Mouse (Mus musculus) midbrain, embryonic 16.5 days (tissue): ENCODE results near the gene Olfr319. TPM values are rescaled to one million over a fixed set of nuclear protein-coding genes. Genes with fewer than 3 reads are reported as not detected.
"Not testable (repeated sequence)": the region's sequence is repeated elsewhere in the genome, so short reads cannot be mapped to it uniquely, and the experiment has no call there.

Experiments
- ATAC-seq: fragments of 200-750 bp; cut with Nextera tagmentation; 2 replicates; pipeline ENCODE4 v1.8.0; 2017; ENCODE audit warnings: moderate TSS enrichment
- H3K27ac ChIP-seq: fragments of 300-500 bp; sonication (generic); 2 replicates; pipeline ENCODE4 v1.5.1; 2014; ENCODE audit warnings: mild to moderate bottlenecking, low read length, mixed read lengths
- H3K27me3 ChIP-seq: fragments of 300-500 bp; sonication (generic); 2 replicates; pipeline ENCODE4 v1.6.1; 2014; ENCODE audit warnings: low read depth, low read length, mixed read lengths; ENCODE audit not compliant: control insufficient read depth, insufficient read depth
- H3K36me3 ChIP-seq: fragments of 300-500 bp; sonication (generic); 2 replicates; pipeline ENCODE4 v1.6.1; 2014; ENCODE audit warnings: mild to moderate bottlenecking, low read length, moderate library complexity, mixed read lengths; ENCODE audit not compliant: control insufficient read depth, insufficient read depth
- H3K4me1 ChIP-seq: fragments of 300-500 bp; sonication (generic); 2 replicates; pipeline ENCODE4 v1.6.1; 2014; ENCODE audit warnings: mild to moderate bottlenecking, low read length, mixed read lengths; ENCODE audit not compliant: control insufficient read depth, insufficient read depth
- H3K4me2 ChIP-seq: fragments of 300-500 bp; sonication (generic); 2 replicates; pipeline ENCODE4 v1.6.1; 2014; ENCODE audit warnings: mild to moderate bottlenecking, low read length, mixed read lengths
- H3K4me3 ChIP-seq: fragments of 300-500 bp; sonication (generic); 2 replicates; pipeline ENCODE4 v1.5.1; 2014; ENCODE audit warnings: low read depth, mild to moderate bottlenecking, low read length, moderate library complexity, mixed read lengths
- H3K9ac ChIP-seq: fragments of 300-500 bp; sonication (generic); 2 replicates; pipeline ENCODE4 v1.6.1; 2014; ENCODE audit warnings: low read depth, low read length, mixed read lengths
- H3K9me3 ChIP-seq: fragments of 300-500 bp; sonication (generic); replicated peaks from 2 replicates; pipeline ENCODE4 v1.6.1; 2014; ENCODE audit warnings: mild to moderate bottlenecking, low read length, mixed read lengths; ENCODE audit not compliant: control insufficient read depth, poor library complexity, severe bottlenecking
- WGBS: fragments of 180-500 bp; shearing (Covaris S2); extraction: QIAGEN DNeasy Blood & Tissue Kit; methylation state at CpG from one replicate; pipeline ENCODE4 v1.1.7; 2014; 5-methylcytosine and 5-hydroxymethylcytosine counted together
- polyA plus RNA-seq: library from polyadenylated mRNA; unstranded; fragments of >200 nt; fragmentation: Nextera tagmentation; extraction: Ambion mirVana; gene quantifications from 2 replicates; pipeline ENCODE4 v1.2.1, GENCODE M21; 2015

Gene Olfr319
- polyA plus RNA-seq, 1 experiment from 2014 or later, result not detected

GRCm38 (mm10) chr11:58723914-58724313, 25.0 kb downstream of the Olfr319 start, which contains the start of gene Olfr318:
Gene Olfr318 (minus strand): TSS chr11:58724014.
- Histone ChIP-seq H3K36me3 (no peaks in the 10 kb centered on the region), H3K4me2 (no peak within 1 kb of the TSS), H3K9me3 (no peaks in the 10 kb centered on the region), H3K27ac (no peak within 1 kb of the TSS), H3K4me1 (no peaks in the 10 kb centered on the region), H3K9ac (no peak within 1 kb of the TSS), H3K4me3 (no peak within 1 kb of the TSS), H3K27me3 (no peaks in the 10 kb centered on the region)
- ATAC-seq, result no peak

- not testable (repeated sequence) for H3K36me3 ChIP-seq, H3K4me1 ChIP-seq, H3K4me2 ChIP-seq, H3K9ac ChIP-seq, H3K9me3 ChIP-seq, H3K27me3 ChIP-seq, H3K4me3 ChIP-seq, ATAC-seq, H3K27ac ChIP-seq
- WGBS, result 83% methylated on average over 6 of the region's 6 CpGs
These were observed 29.1 kb downstream of the Olfr319 start for GRCm38 (mm10) chr11:58727896-58728650.

- Histone ChIP-seq H3K4me1 (no peaks in the 10 kb centered on the region), H3K27me3 (no peaks in the 10 kb centered on the region), H3K36me3 (no peaks in the 10 kb centered on the region), H3K27ac (no peak overlapping the region), H3K9me3 (no peaks in the 10 kb centered on the region), H3K4me3 (no peak overlapping the region), H3K9ac (no peak overlapping the region), H3K4me2 (no peak overlapping the region)
- 49% methylated on average over 3 of the region's 3 CpGs for WGBS
- ATAC-seq, result no peak
These were observed 34.4 kb downstream of the Olfr319 start for GRCm38 (mm10) chr11:58733372-58733771.

GRCm38 (mm10) chr11:58738792-58739262, 39.9 kb downstream of the Olfr319 start, which contains the start of gene Olfr317:
Gene Olfr317 (minus strand): TSS chr11:58739212.
- no peak for ATAC-seq
- 73% methylated on average over 4 of the region's 4 CpGs for WGBS
- Histone ChIP-seq H3K9me3 (no peaks in the 10 kb centered on the region), H3K36me3 (no peaks in the 10 kb centered on the region), H3K9ac (no peak within 1 kb of the TSS), H3K27ac (no peak within 1 kb of the TSS), H3K27me3 (no peaks in the 10 kb centered on the region), H3K4me2 (no peak within 1 kb of the TSS), H3K4me1 (no peaks in the 10 kb centered on the region), H3K4me3 (no peak within 1 kb of the TSS)

- ATAC-seq, H3K27ac ChIP-seq, H3K9ac ChIP-seq, H3K4me1 ChIP-seq, H3K27me3 ChIP-seq, H3K36me3 ChIP-seq, H3K4me3 ChIP-seq, H3K9me3 ChIP-seq, H3K4me2 ChIP-seq: not testable (repeated sequence)
- 90% methylated on average over 18 of the region's 18 CpGs for WGBS
These were observed 52.1 kb downstream of the Olfr319 start for GRCm38 (mm10) chr11:58751096-58751495.

- Histone ChIP-seq H3K9me3 (no peaks in the 10 kb centered on the region), H3K4me1 (no peaks in the 10 kb centered on the region), H3K4me2 (no peak within 1 kb of the TSS), H3K27ac (no peak within 1 kb of the TSS), H3K4me3 (no peak within 1 kb of the TSS), H3K36me3 (no peaks in the 10 kb centered on the region), H3K27me3 (no peaks in the 10 kb centered on the region), H3K9ac (no peak within 1 kb of the TSS)
- 94% methylated on average over 2 of the region's 2 CpGs for WGBS
- ATAC-seq, result no peak
These were observed 53.5 kb downstream of the Olfr319 start, which contains the start of gene Olfr316 for GRCm38 (mm10) chr11:58752434-58752833. Gene Olfr316 (plus strand): TSS chr11:58752734.

Other genes starting within 250 kb of the Olfr319 start
- gene Lypd9, start 246.2 kb upstream of the Olfr319 start, polyA plus RNA-seq, result not detected in 2 replicates
- gene Olfr30, start 236.9 kb upstream of the Olfr319 start, polyA plus RNA-seq, result not detected in 2 replicates
- gene Olfr332, start 206.6 kb upstream of the Olfr319 start, polyA plus RNA-seq, result not detected in 2 replicates
- not detected in 2 replicates for gene Olfr331, start 196.6 kb upstream of the Olfr319 start, polyA plus RNA-seq
- not detected in 2 replicates for gene Olfr330, start 164.3 kb upstream of the Olfr319 start, polyA plus RNA-seq
- not detected in 2 replicates for gene Olfr329-ps, start 152.7 kb upstream of the Olfr319 start, polyA plus RNA-seq
- 0.07 TPM in 1 of 2 replicates, not detected in the other for gene Olfr328, start 143.5 kb upstream of the Olfr319 start, polyA plus RNA-seq
- not detected in 2 replicates for gene Olfr224, start 128.6 kb upstream of the Olfr319 start, polyA plus RNA-seq
- gene Olfr325, start 121.4 kb upstream of the Olfr319 start, polyA plus RNA-seq, result not detected in 2 replicates
- 0.05 and 0.10 TPM in 2 replicates for gene Olfr324, start 104.0 kb upstream of the Olfr319 start, polyA plus RNA-seq
- not detected in 2 replicates for gene 2210407C18Rik, start 83.1 kb upstream of the Olfr319 start, polyA plus RNA-seq
- gene Olfr323, start 68.7 kb upstream of the Olfr319 start, polyA plus RNA-seq, result not detected in 2 replicates
- 0.15 and 0.19 TPM in 2 replicates for gene Trim58, start 58.7 kb upstream of the Olfr319 start, polyA plus RNA-seq
- gene Olfr322, start 40.4 kb upstream of the Olfr319 start, polyA plus RNA-seq, result not detected in 2 replicates
- gene Olfr320, start 18.1 kb upstream of the Olfr319 start, polyA plus RNA-seq, result not detected in 2 replicates
- not detected in 2 replicates for gene Olfr318, start 24.9 kb downstream of the Olfr319 start, polyA plus RNA-seq
- 0.10 and 0.13 TPM in 2 replicates for gene Olfr317, start 40.0 kb downstream of the Olfr319 start, polyA plus RNA-seq
- not detected in 2 replicates for gene Olfr316, start 53.6 kb downstream of the Olfr319 start, polyA plus RNA-seq
- not detected in 2 replicates for gene Olfr315, start 74.0 kb downstream of the Olfr319 start, polyA plus RNA-seq
- not detected in 2 replicates for gene Olfr314, start 83.8 kb downstream of the Olfr319 start, polyA plus RNA-seq
- gene Fam183b, start 102.8 kb downstream of the Olfr319 start, polyA plus RNA-seq, result 13.6 and 15.3 TPM in 2 replicates
- not detected in 2 replicates for gene Olfr313, start 115.8 kb downstream of the Olfr319 start, polyA plus RNA-seq
- not detected in 2 replicates for gene Olfr312, start 130.1 kb downstream of the Olfr319 start, polyA plus RNA-seq
- gene Olfr311, start 140.1 kb downstream of the Olfr319 start, polyA plus RNA-seq, result not detected in 2 replicates
- gene Gm12258, start 148.0 kb downstream of the Olfr319 start, polyA plus RNA-seq, result 24.7 and 26.1 TPM in 2 replicates
- gene 2810021J22Rik, start 168.1 kb downstream of the Olfr319 start, polyA plus RNA-seq, result 13.9 and 15.0 TPM in 2 replicates
- 6.8 and 8.1 TPM in 2 replicates for gene Zfp39, start 205.1 kb downstream of the Olfr319 start, polyA plus RNA-seq
- not detected in 2 replicates for gene Btnl10, start 218.7 kb downstream of the Olfr319 start, polyA plus RNA-seq
- 550 and 556 TPM in 2 replicates for gene Rnf187, start 239.8 kb downstream of the Olfr319 start, polyA plus RNA-seq
- gene Hist3h2ba, start 249.8 kb downstream of the Olfr319 start, polyA plus RNA-seq, result 345 and 399 TPM in 2 replicates